Mouse (Mus musculus): Measurements from ENCODE around the gene A2ml1. TPM values are rescaled to one million over a fixed set of nuclear protein-coding genes. Genes with fewer than 3 reads are reported as not detected.

Gene A2ml1
- polyA plus RNA-seq, 1 experiment from 2014 or later, result 1.0 TPM

GRCm38 (mm10) chr6:128543226-128543625, 38.2 kb downstream of the A2ml1 start:
- no peaks in the 10 kb centered on the region for H3K36me3 ChIP-seq (ENCODE audit: control insufficient read depth, insufficient read depth)
- H3K4me1 ChIP-seq (replicated peaks; ENCODE audit: control insufficient read depth, insufficient read depth, low read length), result no peaks in the 10 kb centered on the region
- no peaks in the 10 kb centered on the region for H3K9me3 ChIP-seq (ENCODE audit: control insufficient read depth)
- no peak overlapping the region for H3K27ac ChIP-seq (ENCODE audit: low read depth, low read length)
- 45% methylated on average over 13 of the region's 13 CpGs for WGBS
- H3K4me3 ChIP-seq (ENCODE audit: low read depth, low read length), result no peak overlapping the region; the same call in 1 of the 2 replicates
- no peaks in the 10 kb centered on the region for H3K27me3 ChIP-seq (replicated peaks; ENCODE audit: control insufficient read depth, insufficient read depth, low read length)
- ATAC-seq, result no peak
- TF ChIP-seq CTCF (IDR thresholded peaks at IDR 0.05; ENCODE audit: low read depth), result no peak
- H3K4me2 ChIP-seq (replicated peaks; ENCODE audit: low read depth), result peak overlapping the region; percentile 45
- no peak overlapping the region for H3K9ac ChIP-seq (ENCODE audit: low read depth, low read length)

- Histone ChIP-seq H3K9ac (ENCODE audit: low read depth, low read length) (no peak overlapping the region), H3K4me1 (replicated peaks; ENCODE audit: control insufficient read depth, insufficient read depth, low read length) (no peaks in the 10 kb centered on the region), H3K9me3 (ENCODE audit: control insufficient read depth) (no peaks in the 10 kb centered on the region), H3K36me3 (ENCODE audit: control insufficient read depth, insufficient read depth) (no peaks in the 10 kb centered on the region), H3K27ac (ENCODE audit: low read depth, low read length) (no peak overlapping the region), H3K4me2 (replicated peaks; ENCODE audit: low read depth) (no peak overlapping the region), H3K27me3 (replicated peaks; ENCODE audit: control insufficient read depth, insufficient read depth, low read length) (no peaks in the 10 kb centered on the region), H3K4me3 (ENCODE audit: low read depth, low read length) (no peak overlapping the region)
- no peak for TF ChIP-seq CTCF (IDR thresholded peaks at IDR 0.05; ENCODE audit: low read depth)
- peak; percentile 54; the same call in 1 of the 2 replicates for ATAC-seq
- WGBS, result 64% methylated on average over 2 of the region's 2 CpGs
Measured at GRCm38 (mm10) chr6:128535250-128535649, 46.2 kb downstream of the A2ml1 start.

- no peaks in the 10 kb centered on the region for H3K4me1 ChIP-seq (replicated peaks; ENCODE audit: control insufficient read depth, insufficient read depth, low read length)
- H3K27me3 ChIP-seq (replicated peaks; ENCODE audit: control insufficient read depth, insufficient read depth, low read length), result no peaks in the 10 kb centered on the region
- WGBS, result 68% methylated on average over 6 of the region's 6 CpGs
- H3K4me3 ChIP-seq (ENCODE audit: low read depth, low read length), result no peak overlapping the region
- ATAC-seq, result no peak
- no peak overlapping the region for H3K27ac ChIP-seq (ENCODE audit: low read depth, low read length)
- no peak overlapping the region for H3K9ac ChIP-seq (ENCODE audit: low read depth, low read length)
- H3K9me3 ChIP-seq (ENCODE audit: control insufficient read depth), result no peaks in the 10 kb centered on the region
- no peak for TF ChIP-seq CTCF (IDR thresholded peaks at IDR 0.05; ENCODE audit: low read depth)
- H3K36me3 ChIP-seq (ENCODE audit: control insufficient read depth, insufficient read depth), result no peaks in the 10 kb centered on the region
- no peak overlapping the region for H3K4me2 ChIP-seq (replicated peaks; ENCODE audit: low read depth)
Measured at GRCm38 (mm10) chr6:128533296-128533695, 48.1 kb downstream of the A2ml1 start.

- H3K4me1 ChIP-seq (replicated peaks; ENCODE audit: control insufficient read depth, insufficient read depth, low read length), result no peaks in the 10 kb centered on the region
- no peak for ATAC-seq
- no peak overlapping the region for H3K9ac ChIP-seq (ENCODE audit: low read depth, low read length)
- H3K27ac ChIP-seq (ENCODE audit: low read depth, low read length), result no peak overlapping the region
- no peaks in the 10 kb centered on the region for H3K36me3 ChIP-seq (ENCODE audit: control insufficient read depth, insufficient read depth)
- H3K9me3 ChIP-seq (ENCODE audit: control insufficient read depth), result no peaks in the 10 kb centered on the region
- H3K27me3 ChIP-seq (replicated peaks; ENCODE audit: control insufficient read depth, insufficient read depth, low read length), result no peaks in the 10 kb centered on the region
- H3K4me2 ChIP-seq (replicated peaks; ENCODE audit: low read depth), result no peak overlapping the region
- no peak overlapping the region for H3K4me3 ChIP-seq (ENCODE audit: low read depth, low read length)
- 50% methylated on average over 9 of the region's 9 CpGs for WGBS
- no peak for TF ChIP-seq CTCF (IDR thresholded peaks at IDR 0.05; ENCODE audit: low read depth)
Measured at GRCm38 (mm10) chr6:128532701-128533100, 48.7 kb downstream of the A2ml1 start.

- 53% methylated on average over 4 of the region's 4 CpGs for WGBS
- Histone ChIP-seq H3K36me3 (ENCODE audit: control insufficient read depth, insufficient read depth) (no peaks in the 10 kb centered on the region), H3K9ac (ENCODE audit: low read depth, low read length) (no peak overlapping the region), H3K9me3 (ENCODE audit: control insufficient read depth) (no peaks in the 10 kb centered on the region), H3K4me2 (replicated peaks; ENCODE audit: low read depth) (no peak overlapping the region), H3K27me3 (replicated peaks; ENCODE audit: control insufficient read depth, insufficient read depth, low read length) (no peaks in the 10 kb centered on the region), H3K4me1 (replicated peaks; ENCODE audit: control insufficient read depth, insufficient read depth, low read length) (no peaks in the 10 kb centered on the region), H3K27ac (ENCODE audit: low read depth, low read length) (no peak overlapping the region), H3K4me3 (ENCODE audit: low read depth, low read length) (no peak overlapping the region)
- no peak for TF ChIP-seq CTCF (IDR thresholded peaks at IDR 0.05; ENCODE audit: low read depth)
- no peak for ATAC-seq
Measured at GRCm38 (mm10) chr6:128528491-128528890, 52.9 kb downstream of the A2ml1 start.

GRCm38 (mm10) chr6:128527110-128527509, 54.3 kb downstream of the A2ml1 start:
- ATAC-seq, result no peak
- no peak overlapping the region for H3K27ac ChIP-seq (ENCODE audit: low read depth, low read length)
- no peak overlapping the region for H3K4me2 ChIP-seq (replicated peaks; ENCODE audit: low read depth)
- H3K4me3 ChIP-seq (ENCODE audit: low read depth, low read length), result no peak overlapping the region
- no peaks in the 10 kb centered on the region for H3K27me3 ChIP-seq (replicated peaks; ENCODE audit: control insufficient read depth, insufficient read depth, low read length)
- no peaks in the 10 kb centered on the region for H3K9me3 ChIP-seq (ENCODE audit: control insufficient read depth)
- no peak for TF ChIP-seq CTCF (IDR thresholded peaks at IDR 0.05; ENCODE audit: low read depth)
- H3K9ac ChIP-seq (ENCODE audit: low read depth, low read length), result no peak overlapping the region
- H3K4me1 ChIP-seq (replicated peaks; ENCODE audit: control insufficient read depth, insufficient read depth, low read length), result no peaks in the 10 kb centered on the region
- H3K36me3 ChIP-seq (ENCODE audit: control insufficient read depth, insufficient read depth), result no peaks in the 10 kb centered on the region
- WGBS, result 50% methylated on average over 1 of the region's 1 CpGs

GRCm38 (mm10) chr6:128526601-128527000, 54.8 kb downstream of the A2ml1 start, which contains the start of gene Pzp:
TSS of gene Pzp (minus strand) at chr6:128526720.
- no peak for TF ChIP-seq CTCF (IDR thresholded peaks at IDR 0.05; ENCODE audit: low read depth)
- Histone ChIP-seq H3K4me2 (replicated peaks; ENCODE audit: low read depth) (no peak within 1 kb of the TSS), H3K27me3 (replicated peaks; ENCODE audit: control insufficient read depth, insufficient read depth, low read length) (no peaks in the 10 kb centered on the region), H3K9ac (ENCODE audit: low read depth, low read length) (no peak within 1 kb of the TSS), H3K36me3 (ENCODE audit: control insufficient read depth, insufficient read depth) (no peaks in the 10 kb centered on the region), H3K4me1 (replicated peaks; ENCODE audit: control insufficient read depth, insufficient read depth, low read length) (no peaks in the 10 kb centered on the region), H3K9me3 (ENCODE audit: control insufficient read depth) (no peaks in the 10 kb centered on the region), H3K27ac (ENCODE audit: low read depth, low read length) (no peak within 1 kb of the TSS), H3K4me3 (ENCODE audit: low read depth, low read length) (no peak within 1 kb of the TSS)
- WGBS, result 62% methylated on average over 4 of the region's 4 CpGs
- ATAC-seq, result no peak

Data from intestine, postnatal 0 days (tissue).